Mouse (Mus musculus) kidney, postnatal 25 days (tissue): ENCODE measurements at regions not wholly inside any gene's neighbourhood (a gene's known extent, or its start where the extent isn't known, plus 50 kb on each side); places are given as distances from the start of the nearest gene placed in this dataset.
"Not testable (repeated sequence)": the region's sequence is repeated elsewhere in the genome, so short reads cannot be mapped to it uniquely, and the experiment has no call there.

Experiments
- DNase-seq, 2 experiments: peaks; one replicate each; pipeline ENCODE4 v3.0.0; 2021; ENCODE audit warnings: mixed read lengths in 2 of 2

- peak; percentile 32 to 69 for DNase-seq
Measured at GRCm38 (mm10) chr7:122820587-122821535, 144.6 kb upstream of the Rbbp6 start.

- DNase-seq = no peak
Measured at GRCm38 (mm10) chr7:122823429-122823828, 142.1 kb upstream of the Rbbp6 start.

GRCm38 (mm10) chr7:122839091-122839490 lies 126.4 kb upstream of the Rbbp6 start:
- no peak for DNase-seq

GRCm38 (mm10) chr7:122844831-122845230 lies 120.7 kb upstream of the Rbbp6 start:
- no peak for DNase-seq

GRCm38 (mm10) chr7:122847376-122847775 lies 118.1 kb upstream of the Rbbp6 start:
- DNase-seq = no peak

- no peak for DNase-seq
Measured at GRCm38 (mm10) chr7:122873386-122873785, 92.1 kb upstream of the Rbbp6 start.

- DNase-seq = peak; percentile 35 to 49
Measured at GRCm38 (mm10) chr7:122876286-122876685, 89.2 kb upstream of the Rbbp6 start.

- DNase-seq = not testable (repeated sequence)
Measured at GRCm38 (mm10) chr7:122881890-122882500, 83.5 kb upstream of the Rbbp6 start.

- no peak for DNase-seq
Measured at GRCm38 (mm10) chr7:122886737-122887136, 78.7 kb upstream of the Rbbp6 start.

GRCm38 (mm10) chr7:122897148-122897547 lies 68.3 kb upstream of the Rbbp6 start:
- no peak for DNase-seq

- no peak for DNase-seq
Measured at GRCm38 (mm10) chr7:122906056-122906455, 59.4 kb upstream of the Rbbp6 start.

GRCm38 (mm10) chr7:122909296-122909695 lies 56.2 kb upstream of the Rbbp6 start:
- DNase-seq = peak in 1 of 2 experiments; percentile 44
